Mouse (Mus musculus) heart, embryonic 12.5 days (tissue): Measurements from ENCODE around the gene Ptprt. TPM values are rescaled to one million over a fixed set of nuclear protein-coding genes. Genes with fewer than 3 reads are reported as not detected.

ENCODE experiments used
- ATAC-seq: fragments of 200-750 bp; cut with Nextera tagmentation; 2 replicates; pipeline ENCODE4 v1.8.0; 2017; ENCODE audit warnings: moderate TSS enrichment, moderate library complexity; ENCODE audit not compliant: insufficient number of reproducible peaks, low FRiP score
- H3K27ac ChIP-seq: fragments of 300-500 bp; sonication (generic); 2 replicates; pipeline ENCODE4 v1.5.1; 2016; ENCODE audit warnings: mild to moderate bottlenecking, moderate library complexity; ENCODE audit not compliant: poor library complexity, severe bottlenecking
- H3K27me3 ChIP-seq: fragments of 300-500 bp; sonication (generic); replicated peaks from 2 replicates; pipeline ENCODE4 v1.6.1; 2016; ENCODE audit warnings: mild to moderate bottlenecking, moderate library complexity
- H3K36me3 ChIP-seq: fragments of 300-500 bp; sonication (generic); 2 replicates; pipeline ENCODE4 v1.6.1; 2016; ENCODE audit warnings: mild to moderate bottlenecking, moderate library complexity
- H3K4me1 ChIP-seq: fragments of 300-500 bp; sonication (generic); replicated peaks from 2 replicates; pipeline ENCODE4 v1.6.1; 2016; ENCODE audit warnings: mild to moderate bottlenecking
- H3K4me2 ChIP-seq: fragments of 300-500 bp; sonication (generic); 2 replicates; pipeline ENCODE4 v1.6.1; 2016; ENCODE audit warnings: mild to moderate bottlenecking, moderate library complexity
- H3K4me3 ChIP-seq: fragments of 300-500 bp; sonication (generic); 2 replicates; pipeline ENCODE4 v1.5.1; 2016; ENCODE audit warnings: mild to moderate bottlenecking
- H3K9ac ChIP-seq: fragments of 300-500 bp; sonication (generic); 2 replicates; pipeline ENCODE4 v1.6.1; 2016; ENCODE audit warnings: mild to moderate bottlenecking, moderate library complexity
- H3K9me3 ChIP-seq: fragments of 300-500 bp; sonication (generic); replicated peaks from 2 replicates; pipeline ENCODE4 v1.6.1; 2016; ENCODE audit warnings: mild to moderate bottlenecking, moderate library complexity
- WGBS: fragments of 180-500 bp; shearing (Covaris S2); methylation state at CpG from one replicate; pipeline ENCODE4 v1.1.7; 2016; 5-methylcytosine and 5-hydroxymethylcytosine counted together
- polyA plus RNA-seq: library from polyadenylated mRNA; unstranded; fragments of >200 nt; fragmentation: Nextera tagmentation; extraction: Ambion mirVana; gene quantifications from 2 replicates; pipeline ENCODE4 v1.2.1, GENCODE M21; 2016

The Ptprt gene
- polyA plus RNA-seq, 1 experiment from 2014 or later: 0.55 TPM

GRCm38 (mm10) chr2:162591388-162591787 lies 69.6 kb downstream of the Ptprt start:
- H3K36me3 ChIP-seq: no peaks in the 10 kb centered on the region
- no peaks in the 10 kb centered on the region for H3K4me1 ChIP-seq
- no peak overlapping the region for H3K4me2 ChIP-seq
- no peaks in the 10 kb centered on the region for H3K9me3 ChIP-seq
- H3K4me3 ChIP-seq: no peak overlapping the region
- 78% methylated on average over 3 of the region's 3 CpGs for WGBS
- no peak overlapping the region for H3K9ac ChIP-seq
- no peak for ATAC-seq
- H3K27me3 ChIP-seq: no peaks in the 10 kb centered on the region
- no peak overlapping the region for H3K27ac ChIP-seq

- Histone ChIP-seq H3K9me3 (no peaks in the 10 kb centered on the region), H3K36me3 (no peaks in the 10 kb centered on the region), H3K27me3 (no peaks in the 10 kb centered on the region), H3K4me3 (no peak overlapping the region), H3K4me2 (peak overlapping the region; percentile 40), H3K4me1 (peaks cover 8% of the 10 kb centered on the region), H3K9ac (no peak overlapping the region), H3K27ac (peak overlapping the region; percentile 54)
- peak; percentile 29; the same call in 1 of the 2 replicates for ATAC-seq
- WGBS: 32% methylated on average over 4 of the region's 4 CpGs
Observed at GRCm38 (mm10) chr2:162581651-162582050, 79.3 kb downstream of the Ptprt start.

- no peak overlapping the region for H3K9ac ChIP-seq
- H3K4me2 ChIP-seq: no peak overlapping the region
- no peak overlapping the region for H3K4me3 ChIP-seq
- H3K9me3 ChIP-seq: no peaks in the 10 kb centered on the region
- no peak overlapping the region for H3K27ac ChIP-seq
- no peaks in the 10 kb centered on the region for H3K36me3 ChIP-seq
- peaks cover 8% of the 10 kb centered on the region for H3K4me1 ChIP-seq
- no peak for ATAC-seq
- no peaks in the 10 kb centered on the region for H3K27me3 ChIP-seq
- 85% methylated on average over 7 of the region's 7 CpGs for WGBS
Observed at GRCm38 (mm10) chr2:162577819-162578218, 83.1 kb downstream of the Ptprt start.

GRCm38 (mm10) chr2:162572851-162573250 lies 88.1 kb downstream of the Ptprt start:
- no peaks in the 10 kb centered on the region for H3K4me1 ChIP-seq
- no peak overlapping the region for H3K4me3 ChIP-seq
- no peak overlapping the region for H3K9ac ChIP-seq
- H3K27me3 ChIP-seq: no peaks in the 10 kb centered on the region
- no peak for ATAC-seq
- H3K36me3 ChIP-seq: no peaks in the 10 kb centered on the region
- H3K4me2 ChIP-seq: no peak overlapping the region
- H3K27ac ChIP-seq: no peak overlapping the region
- H3K9me3 ChIP-seq: no peaks in the 10 kb centered on the region
- WGBS: 73% methylated on average over 2 of the region's 2 CpGs

- Histone ChIP-seq H3K27ac (no peak overlapping the region), H3K4me2 (no peak overlapping the region), H3K4me1 (no peaks in the 10 kb centered on the region), H3K9ac (no peak overlapping the region), H3K36me3 (no peaks in the 10 kb centered on the region), H3K9me3 (no peaks in the 10 kb centered on the region), H3K27me3 (no peaks in the 10 kb centered on the region), H3K4me3 (no peak overlapping the region)
- WGBS: 85% methylated on average over 12 of the region's 12 CpGs
- ATAC-seq: no peak
Observed at GRCm38 (mm10) chr2:162571037-162571436, 89.9 kb downstream of the Ptprt start.

- Histone ChIP-seq H3K9ac (no peak overlapping the region), H3K4me2 (no peak overlapping the region), H3K9me3 (no peaks in the 10 kb centered on the region), H3K36me3 (no peaks in the 10 kb centered on the region), H3K4me1 (no peaks in the 10 kb centered on the region), H3K27me3 (no peaks in the 10 kb centered on the region), H3K4me3 (no peak overlapping the region), H3K27ac (no peak overlapping the region)
- no peak for ATAC-seq
- 70% methylated on average over 6 of the region's 6 CpGs for WGBS
Observed at GRCm38 (mm10) chr2:162568308-162569100, 92.4 kb downstream of the Ptprt start.

GRCm38 (mm10) chr2:162548312-162548711 lies 112.6 kb downstream of the Ptprt start:
- ATAC-seq: no peak
- Histone ChIP-seq H3K9me3 (no peaks in the 10 kb centered on the region; the same call in 1 of the 2 replicates), H3K9ac (no peak overlapping the region), H3K36me3 (no peaks in the 10 kb centered on the region), H3K27ac (no peak overlapping the region), H3K4me3 (no peak overlapping the region), H3K27me3 (no peaks in the 10 kb centered on the region), H3K4me2 (no peak overlapping the region), H3K4me1 (no peaks in the 10 kb centered on the region)
- WGBS: 85% methylated on average over 8 of the region's 8 CpGs

GRCm38 (mm10) chr2:162531638-162532037 lies 129.3 kb downstream of the Ptprt start:
- Histone ChIP-seq H3K9ac (no peak overlapping the region), H3K9me3 (peaks cover 5% of the 10 kb centered on the region; the same call in 1 of the 2 replicates), H3K36me3 (no peaks in the 10 kb centered on the region), H3K4me2 (no peak overlapping the region), H3K4me3 (no peak overlapping the region), H3K4me1 (no peaks in the 10 kb centered on the region), H3K27ac (no peak overlapping the region), H3K27me3 (no peaks in the 10 kb centered on the region)
- no peak for ATAC-seq
- WGBS: 61% methylated on average over 7 of the region's 7 CpGs

GRCm38 (mm10) chr2:162528911-162529310 lies 132.0 kb downstream of the Ptprt start:
- no peaks in the 10 kb centered on the region for H3K27me3 ChIP-seq

GRCm38 (mm10) chr2:162515993-162516392 lies 145.0 kb downstream of the Ptprt start:
- Histone ChIP-seq H3K27ac (no peak overlapping the region), H3K4me2 (no peak overlapping the region), H3K36me3 (no peaks in the 10 kb centered on the region), H3K4me3 (no peak overlapping the region), H3K9me3 (no peaks in the 10 kb centered on the region), H3K27me3 (no peaks in the 10 kb centered on the region), H3K9ac (no peak overlapping the region), H3K4me1 (peaks cover 6% of the 10 kb centered on the region; the same call in 1 of the 2 replicates)
- ATAC-seq: no peak
- 77% methylated on average over 8 of the region's 8 CpGs for WGBS

More at GRCm38 (mm10) chr2:162528911-162529310, 132.0 kb downstream of the Ptprt start:
- Histone ChIP-seq H3K4me3 (no peak overlapping the region), H3K36me3 (no peaks in the 10 kb centered on the region), H3K4me1 (no peaks in the 10 kb centered on the region), H3K27ac (no peak overlapping the region), H3K9ac (no peak overlapping the region), H3K4me2 (no peak overlapping the region), H3K9me3 (no peaks in the 10 kb centered on the region)
- no peak for ATAC-seq
- 93% methylated on average over 3 of the region's 3 CpGs for WGBS

GRCm38 (mm10) chr2:162513072-162513471 lies 147.9 kb downstream of the Ptprt start:
- Histone ChIP-seq H3K27me3 (no peaks in the 10 kb centered on the region), H3K9ac (no peak overlapping the region), H3K4me3 (no peak overlapping the region), H3K4me1 (peaks cover 6% of the 10 kb centered on the region; the same call in 1 of the 2 replicates), H3K36me3 (no peaks in the 10 kb centered on the region), H3K9me3 (no peaks in the 10 kb centered on the region), H3K27ac (no peak overlapping the region), H3K4me2 (no peak overlapping the region)
- WGBS: 37% methylated on average over 4 of the region's 4 CpGs
- ATAC-seq: no peak
